Mouse (Mus musculus) CH12F3 (cell line): ENCODE results near the gene Pbx4.

Experiments
- in situ Hi-C: fragments of 300-500 bp; cut with MboI; formaldehyde crosslinking; loops from 2 replicates; pipeline ENCODE4 v1.14.3; 2020; ENCODE audit warnings: low sequenced_read_pairs

Pbx4 gene

GRCm38 (mm10) chr8:69832298-69832853 lies at the start of gene Pbx4:
Pbx4 (plus strand) TSS chr8:69832491.
- in situ Hi-C loops = no loop called here

GRCm38 (mm10) chr8:69789105-69789504 lies 43.2 kb upstream of the Pbx4 start:
- in situ Hi-C loops = no loop called here

GRCm38 (mm10) chr8:69789731-69790130 lies 42.6 kb upstream of the Pbx4 start:
- in situ Hi-C loops = no loop called here

- in situ Hi-C loops = no loop called here
Measured at GRCm38 (mm10) chr8:69790364-69790763, 41.9 kb upstream of the Pbx4 start.

- in situ Hi-C loops = no loop called here
Measured at GRCm38 (mm10) chr8:69790773-69791367, 41.4 kb upstream of the Pbx4 start, which contains the start of the genes Atp13a1 and Zfp866. Atp13a1 (plus strand) TSS chr8:69791163. Zfp866 (minus strand) TSS chr8:69791178.

GRCm38 (mm10) chr8:69791415-69792068 lies 40.7 kb upstream of the Pbx4 start:
- in situ Hi-C loops = no loop called here

GRCm38 (mm10) chr8:69793666-69794065 lies 38.6 kb upstream of the Pbx4 start:
- in situ Hi-C loops = no loop called here

- in situ Hi-C loops = no loop called here
Measured at GRCm38 (mm10) chr8:69794096-69794495, 38.2 kb upstream of the Pbx4 start.

GRCm38 (mm10) chr8:69794901-69795300 lies 37.4 kb upstream of the Pbx4 start:
- in situ Hi-C loops = no loop called here

- in situ Hi-C loops = no loop called here
Measured at GRCm38 (mm10) chr8:69796721-69797345, 35.5 kb upstream of the Pbx4 start.

GRCm38 (mm10) chr8:69797661-69798060 lies 34.6 kb upstream of the Pbx4 start:
- in situ Hi-C loops = no loop called here

- in situ Hi-C loops = no loop called here
Measured at GRCm38 (mm10) chr8:69799261-69799660, 33.0 kb upstream of the Pbx4 start.

GRCm38 (mm10) chr8:69799946-69800345 lies 32.3 kb upstream of the Pbx4 start:
- in situ Hi-C loops = no loop called here

- in situ Hi-C loops = no loop called here
Measured at GRCm38 (mm10) chr8:69801796-69802195, 30.5 kb upstream of the Pbx4 start.

GRCm38 (mm10) chr8:69802216-69802615 lies 30.1 kb upstream of the Pbx4 start:
- in situ Hi-C loops = no loop called here

GRCm38 (mm10) chr8:69803366-69803765 lies 28.9 kb upstream of the Pbx4 start:
- in situ Hi-C loops = no loop called here

GRCm38 (mm10) chr8:69804537-69804936 lies 27.8 kb upstream of the Pbx4 start:
- in situ Hi-C loops = no loop called here

- in situ Hi-C loops = no loop called here
Measured at GRCm38 (mm10) chr8:69805086-69805485, 27.2 kb upstream of the Pbx4 start.

- in situ Hi-C loops = no loop called here
Measured at GRCm38 (mm10) chr8:69805491-69805890, 26.8 kb upstream of the Pbx4 start.

GRCm38 (mm10) chr8:69807236-69807635 lies 25.1 kb upstream of the Pbx4 start:
- in situ Hi-C loops = no loop called here

- in situ Hi-C loops = no loop called here
Measured at GRCm38 (mm10) chr8:69808094-69808863, 24.0 kb upstream of the Pbx4 start, which contains the start of gene Gmip. Gmip (plus strand) TSS chr8:69808679.
